Mouse (Mus musculus): ENCODE results near the gene Smg6.

DNA sequence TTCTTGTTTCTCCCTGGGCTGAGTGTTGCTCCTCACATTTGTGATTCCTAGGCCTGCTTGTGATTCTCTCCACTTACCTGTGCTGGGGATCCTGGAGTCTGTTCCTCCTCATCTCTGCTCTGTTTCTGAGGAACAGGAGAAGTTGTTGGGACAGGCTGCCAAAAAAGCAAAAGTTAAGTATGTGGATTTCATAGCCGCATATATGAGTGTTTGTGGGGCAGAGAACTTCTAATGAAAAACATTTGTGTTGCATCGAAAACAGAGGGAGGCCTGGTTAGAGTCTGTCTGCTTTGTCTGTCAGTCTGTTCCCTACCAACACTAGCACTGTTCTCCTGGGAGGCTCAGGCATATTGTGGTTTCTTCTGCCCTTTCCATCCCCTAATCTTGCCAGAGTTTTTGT is 148.1 kb downstream of the Smg6 start:
- TF ChIP-seq ZC3H11A (IDR thresholded peaks at IDR 0.05; ENCODE audit: borderline replicate concordance, low read depth, low read length) (no peak), CHD2 (IDR thresholded peaks at IDR 0.05; ENCODE audit: low read depth, low read length) (no peak), ZNF384 (IDR thresholded peaks at IDR 0.05; ENCODE audit: low read depth, low read length) (no peak), MAFK (IDR thresholded peaks at IDR 0.05; ENCODE audit: insufficient read depth, low read depth, low read length) (no peak), HCFC1 (IDR thresholded peaks at IDR 0.05; ENCODE audit: borderline replicate concordance, insufficient read depth, low read length) (no peak)
